Comparison of ENCODE assay signal across 8 mouse cellular contexts in genomic region chr3:63964100-63964921, GRCm38 (mm10). TPM values are rescaled to one million over a fixed set of nuclear protein-coding genes. Genes with fewer than 3 reads are reported as not detected.
DNase-seq lines count a peak whose midpoint lies in the region; ATAC-seq and TF ChIP-seq lines count a peak whose summit lies in the region.

Slc33a1 (minus strand) TSS chr3:63964768.

- peak within 1 kb of the TSS; percentile 91 for H3K4me3 ChIP-seq in hindbrain, embryonic 10.5 days
- peak within 1 kb of the TSS; percentile 76 for H3K4me3 ChIP-seq in lung, postnatal 0 days (ENCODE audit: low read depth, low read length)

- peak within 1 kb of the TSS; percentile 91 for H3K27ac ChIP-seq in hindbrain, embryonic 10.5 days
- peak within 1 kb of the TSS; percentile 90 for H3K27ac ChIP-seq in lung, postnatal 0 days (ENCODE audit: low read length)

- no peaks in the 10 kb centered on the region for H3K9me3 ChIP-seq in hindbrain, embryonic 10.5 days
- H3K9me3 ChIP-seq in lung, postnatal 0 days (ENCODE audit: low read length) = no peaks in the 10 kb centered on the region

- peak within 1 kb of the TSS; percentile 84 for H3K9ac ChIP-seq in lung, postnatal 0 days (replicated peaks; ENCODE audit: low read depth)

- peak; percentile 100 for DNase-seq in MN1 (ENCODE audit: low spot score)
- peak; percentile 99 for DNase-seq in cerebellum, adult 9-10 months
- DNase-seq in hindbrain, embryonic 10.5 days (ENCODE audit: low spot score) = peak; percentile 99
- peak; percentile 99 for DNase-seq in layer of hippocampus, adult 9-11 months
- DNase-seq in lung, postnatal 0 days (ENCODE audit: low spot score) = peak; percentile 99
- DNase-seq in ovary, postnatal 14 days (ENCODE audit: low spot score) = peak; percentile 99
- DNase-seq in thymus, postnatal 14 days = peak; percentile 97

- H3K4me1 ChIP-seq in hindbrain, embryonic 10.5 days (replicated peaks) = peaks cover 33% of the 10 kb centered on the region
- H3K4me1 ChIP-seq in lung, postnatal 0 days (ENCODE audit: insufficient read depth, low read depth, low read length) = peaks cover 8% of the 10 kb centered on the region; the same call in 1 of the 2 replicates

- WGBS in hindbrain, embryonic 10.5 days = under 1% methylated on average over 69 of the region's 69 CpGs
- under 1% methylated on average over 69 of the region's 69 CpGs for WGBS in lung, postnatal 0 days

- peak; percentile 97 for ATAC-seq in frontal cortex, adult (ENCODE audit: low TSS enrichment)
- peak; percentile 98 for ATAC-seq in lung, postnatal 0 days

- TF ChIP-seq EP300 in lung, postnatal 0 days (IDR thresholded peaks at IDR 0.05) = peak; percentile 36; the same call in 1 of the 2 replicates

- H3K36me3 ChIP-seq in hindbrain, embryonic 10.5 days = no peaks in the 10 kb centered on the region
- no peaks in the 10 kb centered on the region for H3K36me3 ChIP-seq in lung, postnatal 0 days (ENCODE audit: insufficient read depth, low read length)

- H3K27me3 ChIP-seq in hindbrain, embryonic 10.5 days (ENCODE audit: insufficient read depth, poor library complexity, severe bottlenecking) = peaks cover 7% of the 10 kb centered on the region
- H3K27me3 ChIP-seq in lung, postnatal 0 days (replicated peaks; ENCODE audit: insufficient read depth, low read length) = no peaks in the 10 kb centered on the region

- peak; percentile 27 for TF ChIP-seq CTCF in lung, postnatal 0 days (IDR thresholded peaks at IDR 0.05)

- peak within 1 kb of the TSS; percentile 94 for H3K4me2 ChIP-seq in lung, postnatal 0 days (replicated peaks; ENCODE audit: low read depth, low read length)

RNA-seq across cellular contexts. Expression of gene Slc33a1, which starts in this region (rescaled TPM):
- polyA plus RNA-seq in hindbrain, embryonic 10.5 days (2016; fragmentation: Nextera tagmentation; extraction: Ambion mirVana) = 9.5 and 11.2 TPM in 2 replicates
- polyA plus RNA-seq in lung, postnatal 0 days (2015; fragmentation: Nextera tagmentation; extraction: Ambion mirVana) = 16.2 and 16.5 TPM in 2 replicates

Comparison
In these comparisons a context has a peak if more than half of its experiments do, and no peak if none do; other contexts are left out.
1. Peak in every context shown above with its lines: DNase-seq, ATAC-seq, H3K4me3 ChIP-seq and H3K27ac ChIP-seq.